8 mouse cellular contexts compared by ENCODE assay signal in genomic region chr6:57691467-57692261, GRCm38 (mm10). TPM values are rescaled to one million over a fixed set of nuclear protein-coding genes. Genes with fewer than 3 reads are reported as not detected.
DNase-seq lines count a peak whose midpoint lies in the region; ATAC-seq and TF ChIP-seq lines count a peak whose summit lies in the region.

TSS of gene Pyurf (minus strand) at chr6:57692078.

- intact Hi-C loops in heart, postnatal 36 days (cut with DNase I): loop anchor here (1.0 to 10.0 kb wide), 4 partner anchors 12 to 977 kb away; partner anchors contain the start of genes Avl9, Nt5c3 and Vmn1r4

- in situ Hi-C loops in ES-E14 (cut with MboI; ENCODE audit: low sequenced_read_pairs in 2 of 2, unreplicated experiment in 2 of 2): no loop called here

- peak within 1 kb of the TSS; percentile 59 for H3K27ac ChIP-seq in ES-E14 (ENCODE audit: insufficient read depth, low read depth, low read length, poor library complexity, severe bottlenecking)
- peak within 1 kb of the TSS; percentile 78 for H3K27ac ChIP-seq in forebrain, embryonic 16.5 days (ENCODE audit: low read length)
- H3K27ac ChIP-seq in layer of hippocampus, adult 2 months: peak within 1 kb of the TSS; percentile 94
- H3K27ac ChIP-seq in lung, embryonic 14.5 days (ENCODE audit: low read depth): peak within 1 kb of the TSS; percentile 95
- peak within 1 kb of the TSS; percentile 97 for H3K27ac ChIP-seq in olfactory bulb, adult 2 months (ENCODE audit: insufficient read depth, low read depth, low read length)
- peak within 1 kb of the TSS; percentile 24 for H3K27ac ChIP-seq in thymus, adult 2 months (ENCODE audit: control insufficient read depth, insufficient read depth, low read length)

- peak within 1 kb of the TSS; percentile 81 to 93 for H3K4me3 ChIP-seq in ES-E14 (ENCODE audit: insufficient read depth in 1 of 2, low read depth in 1 of 2, low read length in 2 of 2, poor library complexity in 1 of 2, severe bottlenecking in 1 of 2)
- peak within 1 kb of the TSS; percentile 83 for H3K4me3 ChIP-seq in forebrain, embryonic 16.5 days (replicated peaks; ENCODE audit: low read length)
- peak within 1 kb of the TSS; percentile 99 for H3K4me3 ChIP-seq in layer of hippocampus, adult 2 months
- peak within 1 kb of the TSS; percentile 73 for H3K4me3 ChIP-seq in lung, embryonic 14.5 days (ENCODE audit: low read depth, low read length)
- H3K4me3 ChIP-seq in olfactory bulb, adult 2 months (ENCODE audit: insufficient read depth, low read depth, low read length): peak within 1 kb of the TSS; percentile 93
- H3K4me3 ChIP-seq in thymus, adult 2 months (ENCODE audit: control insufficient read depth, insufficient read depth, low read length): peak within 1 kb of the TSS; percentile 98

- no peaks in the 10 kb centered on the region for H3K36me3 ChIP-seq in ES-E14 (ENCODE audit: control insufficient read depth, insufficient read depth, low read length, poor library complexity, severe bottlenecking)
- no peaks in the 10 kb centered on the region for H3K36me3 ChIP-seq in forebrain, embryonic 16.5 days (ENCODE audit: control insufficient read depth, insufficient read depth)
- peaks cover 27% of the 10 kb centered on the region for H3K36me3 ChIP-seq in lung, embryonic 14.5 days (ENCODE audit: insufficient read depth)
- no peaks in the 10 kb centered on the region for H3K36me3 ChIP-seq in thymus, adult 2 months (ENCODE audit: control insufficient read depth, insufficient read depth, low read length)

- H3K4me2 ChIP-seq in forebrain, embryonic 16.5 days (ENCODE audit: low read length): peak within 1 kb of the TSS; percentile 75
- peak within 1 kb of the TSS; percentile 80 for H3K4me2 ChIP-seq in lung, embryonic 14.5 days

- TF ChIP-seq CTCF in layer of hippocampus, adult 2 months (conservative IDR thresholded peaks at IDR 0.05): peak; percentile 41
- TF ChIP-seq CTCF in lung, embryonic 14.5 days (IDR thresholded peaks at IDR 0.05; ENCODE audit: low read depth): 0 out of 2 replicates have a peak, but pooled peaks have one; percentile 23
- TF ChIP-seq CTCF in olfactory bulb, adult 2 months (IDR thresholded peaks at IDR 0.05; ENCODE audit: insufficient read depth, low read depth, low read length): no peak
- TF ChIP-seq CTCF in thymus, adult 2 months (IDR thresholded peaks at IDR 0.05; ENCODE audit: borderline replicate concordance, control insufficient read depth, extremely low read depth, insufficient read depth, low read length, poor library complexity): no peak; the same call in 1 of the 2 replicates

- WGBS in forebrain, embryonic 16.5 days: under 1% methylated on average over 51 of the region's 52 CpGs
- WGBS in lung, embryonic 14.5 days: under 1% methylated on average over 52 of the region's 52 CpGs
- under 1% methylated on average over 51 of the region's 52 CpGs for WGBS in olfactory bulb, adult 2 months
- WGBS in thymus, adult 2 months: under 1% methylated on average over 52 of the region's 52 CpGs

- no peaks in the 10 kb centered on the region for H3K27me3 ChIP-seq in forebrain, embryonic 16.5 days (replicated peaks; ENCODE audit: control insufficient read depth, insufficient read depth, low read length)
- no peaks in the 10 kb centered on the region for H3K27me3 ChIP-seq in lung, embryonic 14.5 days (ENCODE audit: insufficient read depth, low read length)
- H3K27me3 ChIP-seq in thymus, adult 2 months (ENCODE audit: control insufficient read depth, insufficient read depth, low read length): no peaks in the 10 kb centered on the region

- no peaks in the 10 kb centered on the region for H3K4me1 ChIP-seq in ES-E14 (ENCODE audit: control insufficient read depth in 2 of 2, insufficient read depth in 2 of 2, low read length in 2 of 2, poor library complexity in 1 of 2)
- no peaks in the 10 kb centered on the region for H3K4me1 ChIP-seq in forebrain, embryonic 16.5 days (replicated peaks; ENCODE audit: control insufficient read depth, insufficient read depth, low read length)
- H3K4me1 ChIP-seq in lung, embryonic 14.5 days (ENCODE audit: insufficient read depth): peaks cover 3% of the 10 kb centered on the region; the same call in 1 of the 2 replicates
- H3K4me1 ChIP-seq in olfactory bulb, adult 2 months (ENCODE audit: control insufficient read depth, insufficient read depth, low read length): no peaks in the 10 kb centered on the region
- H3K4me1 ChIP-seq in thymus, adult 2 months (replicated peaks; ENCODE audit: control insufficient read depth, insufficient read depth, low read length): 0 out of 2 replicates have a peak, but pooled peaks cover 2% of the 10 kb centered on the region

- H3K9ac ChIP-seq in ES-E14 (ENCODE audit: insufficient read depth, low read depth, low read length, poor library complexity, severe bottlenecking): peak within 1 kb of the TSS; percentile 92
- peak within 1 kb of the TSS; percentile 84 for H3K9ac ChIP-seq in forebrain, embryonic 16.5 days (replicated peaks; ENCODE audit: low read depth, low read length)
- peak within 1 kb of the TSS; percentile 80 for H3K9ac ChIP-seq in lung, embryonic 14.5 days

- ATAC-seq in forebrain, embryonic 16.5 days: peak; percentile 96
- ATAC-seq in lung, embryonic 14.5 days (ENCODE audit: insufficient read depth): peak; percentile 99

- TF ChIP-seq POLR2A in olfactory bulb, adult 2 months (IDR thresholded peaks at IDR 0.05; ENCODE audit: insufficient read depth, low read depth, low read length): peak; percentile 77
- no peak for TF ChIP-seq POLR2A in thymus, adult 2 months (IDR thresholded peaks at IDR 0.05; ENCODE audit: control insufficient read depth, extremely low read depth, insufficient read depth, low read length, poor library complexity)

- H3K9me3 ChIP-seq in ES-E14 (ENCODE audit: control insufficient read depth, insufficient read depth, low read depth, low read length): no peaks in the 10 kb centered on the region
- no peaks in the 10 kb centered on the region for H3K9me3 ChIP-seq in forebrain, embryonic 16.5 days (ENCODE audit: control insufficient read depth, low read length)
- H3K9me3 ChIP-seq in lung, embryonic 14.5 days (ENCODE audit: low read depth, low read length): no peaks in the 10 kb centered on the region

- DNase-seq in ES-E14 (ENCODE audit: low read depth, low spot score): peak; percentile 69
- DNase-seq in cerebellum, adult 18-20 months: peak; percentile 84 to 88
- DNase-seq in heart, postnatal 36 days: peak; percentile 83 to 85
- DNase-seq in layer of hippocampus, adult 2 months (ENCODE audit: low spot score in 2 of 2): peak; percentile 78 to 80
- DNase-seq in lung, embryonic 14.5 days: peak; percentile 91
- peak; percentile 87 for DNase-seq in thymus, adult 2 months

TF ChIP-seq in ES-E14, 5 proteins besides CTCF, POLR2A, EP300 and RAD21:
- no peak for TF ChIP-seq ZNF384 (IDR thresholded peaks at IDR 0.05; ENCODE audit: low read depth, low read length)
- no peak for TF ChIP-seq ZC3H11A (IDR thresholded peaks at IDR 0.05; ENCODE audit: borderline replicate concordance, low read depth, low read length)
- no peak for TF ChIP-seq CHD2 (IDR thresholded peaks at IDR 0.05; ENCODE audit: low read depth, low read length)
- no peak for TF ChIP-seq MAFK (IDR thresholded peaks at IDR 0.05; ENCODE audit: insufficient read depth, low read depth, low read length)
- no peak for TF ChIP-seq HCFC1 (IDR thresholded peaks at IDR 0.05; ENCODE audit: borderline replicate concordance, insufficient read depth, low read length)

RNA-seq across cellular contexts. Expression of gene Pyurf, which starts in this region (rescaled TPM):
- 4.0 and 6.0 TPM in 2 replicates for total RNA-seq in ES-E14 (2012; rRNA removed)
- polyA plus RNA-seq in forebrain, embryonic 16.5 days (2015; fragmentation: Nextera tagmentation; extraction: Ambion mirVana): 9.1 and 9.4 TPM in 2 replicates
- total RNA-seq in heart, postnatal 36 days (2021): 10 to 100 TPM; 22.6 to 23.5 TPM
- 1 to 10 TPM; 8.3 to 9.5 TPM for total RNA-seq in layer of hippocampus, adult 2 months (2021)
- 19.1 and 19.9 TPM in 2 replicates for polyA plus RNA-seq in lung, embryonic 14.5 days (2014; fragmentation: Nextera tagmentation; extraction: Ambion mirVana)
- polyA plus RNA-seq in olfactory bulb, adult 2 months (2012; ENCODE audit: insufficient read depth, insufficient read length, low replicate concordance, missing spikeins): not detected in 2 replicates
- 6.2 and 7.4 TPM in 2 replicates for polyA plus RNA-seq in thymus, adult 2 months (2012; rRNA removed)

Comparison
In these comparisons a context has a peak if more than half of its experiments do, and no peak if none do; other contexts are left out.
1. Peak in every context shown above with its lines: DNase-seq, ATAC-seq, H3K4me3 ChIP-seq and H3K27ac ChIP-seq.
2. H3K27ac ChIP-seq: peak in every context shown above with its lines; median percentile 97 in olfactory bulb, adult 2 months; 95 in lung, embryonic 14.5 days; 94 in layer of hippocampus, adult 2 months; 78 in forebrain, embryonic 16.5 days; 59 in ES-E14; 24 in thymus, adult 2 months.
3. CTCF ChIP-seq: peak in layer of hippocampus, adult 2 months (single experiment) and lung, embryonic 14.5 days (single experiment); none in olfactory bulb, adult 2 months (single experiment) and thymus, adult 2 months (single experiment).